Mouse (Mus musculus) lung, postnatal 4 days (tissue): ENCODE data around the gene Rnf183.

Experiments used
- DNase-seq, 2 experiments: peaks; one replicate each; pipeline ENCODE4 v3.0.0; 2021

Gene Rnf183

GRCm38 (mm10) chr4:62429616-62430015 lies 5.4 kb downstream of the Rnf183 start:
- no peak for DNase-seq

GRCm38 (mm10) chr4:62427978-62428758 lies 6.9 kb downstream of the Rnf183 start:
- peak; percentile 14 to 65 for DNase-seq

GRCm38 (mm10) chr4:62425891-62426290 lies 9.2 kb downstream of the Rnf183 start:
- DNase-seq: no peak

- DNase-seq: no peak
Observed at GRCm38 (mm10) chr4:62419091-62419490, 16.0 kb downstream of the Rnf183 start.

GRCm38 (mm10) chr4:62418448-62418847 lies 16.6 kb downstream of the Rnf183 start:
- no peak for DNase-seq

- DNase-seq: no peak
Observed at GRCm38 (mm10) chr4:62411606-62412005, 23.4 kb downstream of the Rnf183 start.

- no peak for DNase-seq
Observed at GRCm38 (mm10) chr4:62410325-62410724, 24.7 kb downstream of the Rnf183 start.

- no peak for DNase-seq
Observed at GRCm38 (mm10) chr4:62409615-62410014, 25.4 kb downstream of the Rnf183 start.

GRCm38 (mm10) chr4:62408601-62409282 lies 26.3 kb downstream of the Rnf183 start, which contains the start of the genes Cdc26 and Prpf4:
Gene Cdc26, minus strand, starts transcription at chr4:62408642.
Gene Prpf4, plus strand, starts transcription at chr4:62408797.
- peak; percentile 97 to 98 for DNase-seq

- peak; percentile 63 to 66 for DNase-seq
Observed at GRCm38 (mm10) chr4:62407730-62408582, 27.1 kb downstream of the Rnf183 start.

GRCm38 (mm10) chr4:62406133-62406532 lies 28.9 kb downstream of the Rnf183 start:
- no peak for DNase-seq

GRCm38 (mm10) chr4:62398956-62399355 lies 36.1 kb downstream of the Rnf183 start:
- DNase-seq: no peak

GRCm38 (mm10) chr4:62397616-62398365 lies 37.3 kb downstream of the Rnf183 start:
- no peak for DNase-seq

GRCm38 (mm10) chr4:62395806-62396205 lies 39.2 kb downstream of the Rnf183 start:
- DNase-seq: no peak

- DNase-seq: no peak
Observed at GRCm38 (mm10) chr4:62393459-62393858, 41.6 kb downstream of the Rnf183 start.

GRCm38 (mm10) chr4:62391892-62392291 lies 43.2 kb downstream of the Rnf183 start:
- DNase-seq: no peak

GRCm38 (mm10) chr4:62389592-62390512 lies 45.2 kb downstream of the Rnf183 start:
- DNase-seq: no peak

GRCm38 (mm10) chr4:62385439-62385838 lies 49.6 kb downstream of the Rnf183 start:
- no peak for DNase-seq

- no peak for DNase-seq
Observed at GRCm38 (mm10) chr4:62384159-62384558, 50.9 kb downstream of the Rnf183 start.

GRCm38 (mm10) chr4:62383752-62384151 lies 51.3 kb downstream of the Rnf183 start:
- DNase-seq: no peak

GRCm38 (mm10) chr4:62383207-62383606 lies 51.8 kb downstream of the Rnf183 start:
- DNase-seq: no peak
